Mouse (Mus musculus): ENCODE measurements around the gene Pdgfa. TPM values are rescaled to one million over a fixed set of nuclear protein-coding genes. Genes with fewer than 3 reads are reported as not detected.

Pdgfa gene
- polyA plus RNA-seq (2014; fragmentation: Nextera tagmentation; extraction: Ambion mirVana): 65.7 and 73.2 TPM in 2 replicates

GRCm38 (mm10) chr5:138997171-138997788, at the start of gene Pdgfa:
Pdgfa (minus strand) TSS chr5:138997370.
- H3K27ac ChIP-seq (replicated peaks; ENCODE audit: low read depth, low read length): peak within 1 kb of the TSS; percentile 92
- peak within 1 kb of the TSS; percentile 89 for H3K4me2 ChIP-seq (ENCODE audit: low read depth, low read length)
- H3K9me3 ChIP-seq (ENCODE audit: control insufficient read depth, low read length): peaks cover 16% of the 10 kb centered on the region
- peak within 1 kb of the TSS; percentile 73 for H3K4me3 ChIP-seq (ENCODE audit: low read depth, low read length)
- H3K36me3 ChIP-seq (ENCODE audit: control insufficient read depth, insufficient read depth, low read length): no peaks in the 10 kb centered on the region
- H3K9ac ChIP-seq (ENCODE audit: low read depth, low read length): peak within 1 kb of the TSS; percentile 78
- DNase-seq (ENCODE audit: low spot score): peak; percentile 88
- ATAC-seq (ENCODE audit: low read depth): peak; percentile 9; the same call in 1 of the 2 replicates
- 2% methylated on average over 40 of the region's 48 CpGs for WGBS
- H3K4me1 ChIP-seq (ENCODE audit: control insufficient read depth, insufficient read depth, low read length): peaks cover 35% of the 10 kb centered on the region
- H3K27me3 ChIP-seq (replicated peaks; ENCODE audit: control insufficient read depth, insufficient read depth, low read length): peaks cover 66% of the 10 kb centered on the region

GRCm38 (mm10) chr5:139046636-139047035, 49.5 kb upstream of the Pdgfa start:
- H3K27me3 ChIP-seq (replicated peaks; ENCODE audit: control insufficient read depth, insufficient read depth, low read length): no peaks in the 10 kb centered on the region
- H3K9me3 ChIP-seq (ENCODE audit: control insufficient read depth, low read length): no peaks in the 10 kb centered on the region
- no peak overlapping the region for H3K9ac ChIP-seq (ENCODE audit: low read depth, low read length)
- DNase-seq (ENCODE audit: low spot score) (no peak), ATAC-seq (ENCODE audit: low read depth) (no peak)
- no peaks in the 10 kb centered on the region for H3K4me1 ChIP-seq (ENCODE audit: control insufficient read depth, insufficient read depth, low read length)
- no peak overlapping the region for H3K27ac ChIP-seq (replicated peaks; ENCODE audit: low read depth, low read length)
- no peak overlapping the region for H3K4me2 ChIP-seq (ENCODE audit: low read depth, low read length)
- H3K36me3 ChIP-seq (ENCODE audit: control insufficient read depth, insufficient read depth, low read length): 0 out of 2 replicates have a peak, but pooled peaks cover 4% of the 10 kb centered on the region
- no peak overlapping the region for H3K4me3 ChIP-seq (ENCODE audit: low read depth, low read length)
- WGBS: 60% methylated on average over 5 of the region's 5 CpGs

GRCm38 (mm10) chr5:139043546-139043945, 46.4 kb upstream of the Pdgfa start:
- no peak for ATAC-seq (ENCODE audit: low read depth)
- 58% methylated on average over 4 of the region's 4 CpGs for WGBS

GRCm38 (mm10) chr5:139042299-139042698, 45.1 kb upstream of the Pdgfa start:
- Histone ChIP-seq H3K4me1 (ENCODE audit: control insufficient read depth, insufficient read depth, low read length) (no peaks in the 10 kb centered on the region), H3K36me3 (ENCODE audit: control insufficient read depth, insufficient read depth, low read length) (0 out of 2 replicates have a peak, but pooled peaks cover 4% of the 10 kb centered on the region), H3K9ac (ENCODE audit: low read depth, low read length) (no peak overlapping the region), H3K4me3 (ENCODE audit: low read depth, low read length) (no peak overlapping the region), H3K9me3 (ENCODE audit: control insufficient read depth, low read length) (no peaks in the 10 kb centered on the region), H3K4me2 (ENCODE audit: low read depth, low read length) (no peak overlapping the region), H3K27ac (replicated peaks; ENCODE audit: low read depth, low read length) (no peak overlapping the region), H3K27me3 (replicated peaks; ENCODE audit: control insufficient read depth, insufficient read depth, low read length) (no peaks in the 10 kb centered on the region)
- DNase-seq (ENCODE audit: low spot score): no peak
- ATAC-seq (ENCODE audit: low read depth): no peak
- WGBS: 82% methylated on average over 12 of the region's 12 CpGs

More at GRCm38 (mm10) chr5:139043546-139043945, 46.4 kb upstream of the Pdgfa start:
- Histone ChIP-seq H3K36me3 (ENCODE audit: control insufficient read depth, insufficient read depth, low read length) (0 out of 2 replicates have a peak, but pooled peaks cover 4% of the 10 kb centered on the region), H3K9ac (ENCODE audit: low read depth, low read length) (no peak overlapping the region), H3K4me2 (ENCODE audit: low read depth, low read length) (no peak overlapping the region), H3K4me1 (ENCODE audit: control insufficient read depth, insufficient read depth, low read length) (no peaks in the 10 kb centered on the region), H3K27me3 (replicated peaks; ENCODE audit: control insufficient read depth, insufficient read depth, low read length) (no peaks in the 10 kb centered on the region), H3K27ac (replicated peaks; ENCODE audit: low read depth, low read length) (no peak overlapping the region), H3K9me3 (ENCODE audit: control insufficient read depth, low read length) (no peaks in the 10 kb centered on the region), H3K4me3 (ENCODE audit: low read depth, low read length) (no peak overlapping the region)
- no peak for DNase-seq (ENCODE audit: low spot score)

- Histone ChIP-seq H3K9ac (ENCODE audit: low read depth, low read length) (no peak overlapping the region), H3K27ac (replicated peaks; ENCODE audit: low read depth, low read length) (no peak overlapping the region), H3K27me3 (replicated peaks; ENCODE audit: control insufficient read depth, insufficient read depth, low read length) (no peaks in the 10 kb centered on the region), H3K4me1 (ENCODE audit: control insufficient read depth, insufficient read depth, low read length) (peaks cover 19% of the 10 kb centered on the region), H3K9me3 (ENCODE audit: control insufficient read depth, low read length) (no peaks in the 10 kb centered on the region), H3K4me2 (ENCODE audit: low read depth, low read length) (no peak overlapping the region), H3K36me3 (ENCODE audit: control insufficient read depth, insufficient read depth, low read length) (0 out of 2 replicates have a peak, but pooled peaks cover 4% of the 10 kb centered on the region), H3K4me3 (ENCODE audit: low read depth, low read length) (no peak overlapping the region)
- DNase-seq (ENCODE audit: low spot score) (no peak), ATAC-seq (ENCODE audit: low read depth) (no peak)
- WGBS: 59% methylated on average over 2 of the region's 2 CpGs
These were observed 38.0 kb upstream of the Pdgfa start for GRCm38 (mm10) chr5:139035171-139035570.

GRCm38 (mm10) chr5:139034746-139035145, 37.6 kb upstream of the Pdgfa start:
- WGBS: 20% methylated on average over 6 of the region's 6 CpGs
- peak overlapping the region; percentile 69 for H3K27ac ChIP-seq (replicated peaks; ENCODE audit: low read depth, low read length)
- H3K9me3 ChIP-seq (ENCODE audit: control insufficient read depth, low read length): no peaks in the 10 kb centered on the region
- no peak overlapping the region for H3K4me3 ChIP-seq (ENCODE audit: low read depth, low read length)
- DNase-seq (ENCODE audit: low spot score): peak; percentile 81
- H3K4me2 ChIP-seq (ENCODE audit: low read depth, low read length): no peak overlapping the region
- H3K27me3 ChIP-seq (replicated peaks; ENCODE audit: control insufficient read depth, insufficient read depth, low read length): no peaks in the 10 kb centered on the region
- peaks cover 19% of the 10 kb centered on the region for H3K4me1 ChIP-seq (ENCODE audit: control insufficient read depth, insufficient read depth, low read length)
- ATAC-seq (ENCODE audit: low read depth): peak; percentile 64
- H3K36me3 ChIP-seq (ENCODE audit: control insufficient read depth, insufficient read depth, low read length): 0 out of 2 replicates have a peak, but pooled peaks cover 4% of the 10 kb centered on the region
- H3K9ac ChIP-seq (ENCODE audit: low read depth, low read length): no peak overlapping the region

- Histone ChIP-seq H3K4me3 (ENCODE audit: low read depth, low read length) (no peak overlapping the region), H3K4me2 (ENCODE audit: low read depth, low read length) (no peak overlapping the region), H3K9me3 (ENCODE audit: control insufficient read depth, low read length) (no peaks in the 10 kb centered on the region), H3K27ac (replicated peaks; ENCODE audit: low read depth, low read length) (peak overlapping the region; percentile 79), H3K27me3 (replicated peaks; ENCODE audit: control insufficient read depth, insufficient read depth, low read length) (no peaks in the 10 kb centered on the region), H3K36me3 (ENCODE audit: control insufficient read depth, insufficient read depth, low read length) (0 out of 2 replicates have a peak, but pooled peaks cover 4% of the 10 kb centered on the region), H3K9ac (ENCODE audit: low read depth, low read length) (no peak overlapping the region; the same call in 1 of the 2 replicates), H3K4me1 (ENCODE audit: control insufficient read depth, insufficient read depth, low read length) (peaks cover 19% of the 10 kb centered on the region)
- DNase-seq (ENCODE audit: low spot score) (peak; percentile 94), ATAC-seq (ENCODE audit: low read depth) (peak; percentile 91)
- 32% methylated on average over 14 of the region's 14 CpGs for WGBS
These were observed 36.5 kb upstream of the Pdgfa start for GRCm38 (mm10) chr5:139033406-139034317.

- DNase-seq (ENCODE audit: low spot score) (no peak), ATAC-seq (ENCODE audit: low read depth) (0 out of 2 replicates have a peak, but pooled peaks have one; percentile 10)
- Histone ChIP-seq H3K36me3 (ENCODE audit: control insufficient read depth, insufficient read depth, low read length) (no peaks in the 10 kb centered on the region), H3K27ac (replicated peaks; ENCODE audit: low read depth, low read length) (no peak overlapping the region), H3K4me3 (ENCODE audit: low read depth, low read length) (no peak overlapping the region), H3K9me3 (ENCODE audit: control insufficient read depth, low read length) (no peaks in the 10 kb centered on the region), H3K27me3 (replicated peaks; ENCODE audit: control insufficient read depth, insufficient read depth, low read length) (no peaks in the 10 kb centered on the region), H3K4me1 (ENCODE audit: control insufficient read depth, insufficient read depth, low read length) (no peaks in the 10 kb centered on the region), H3K9ac (ENCODE audit: low read depth, low read length) (no peak overlapping the region), H3K4me2 (ENCODE audit: low read depth, low read length) (no peak overlapping the region)
- 51% methylated on average over 15 of the region's 15 CpGs for WGBS
These were observed 30.4 kb upstream of the Pdgfa start for GRCm38 (mm10) chr5:139027603-139028002.

Measured in embryonic facial prominence, embryonic 14.5 days (tissue).